Mouse (Mus musculus): ENCODE measurements at regions not wholly inside any gene's neighbourhood (a gene's known extent, or its start where the extent isn't known, plus 50 kb on each side); places are given as distances from the start of the nearest gene placed in this dataset.
A peak's percentile ranks its signal among the peaks of the same experiment; 100 is the strongest.

DNA sequence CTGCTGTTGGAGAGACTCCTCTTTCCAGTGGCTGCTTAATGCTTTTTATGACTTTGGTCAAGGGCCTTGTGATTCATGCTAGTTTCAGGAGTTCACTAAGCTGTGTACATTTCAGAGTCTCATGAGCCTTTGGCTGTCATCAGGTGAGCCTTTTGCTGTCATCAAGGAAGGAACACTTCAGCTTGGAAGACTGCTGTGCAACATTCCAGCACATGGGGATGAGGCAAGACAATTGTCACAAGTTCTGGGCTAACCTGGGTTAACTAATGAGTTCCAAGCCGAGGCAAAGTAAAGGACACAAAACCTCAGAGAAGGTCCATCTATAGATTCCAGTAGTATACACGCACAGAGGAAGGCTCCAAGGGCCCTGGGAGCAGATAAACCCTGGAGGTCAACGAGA is 124.8 kb upstream of the Eef2kmt start:
- DNase-seq (ENCODE audit: low spot score), result no peak

DNA sequence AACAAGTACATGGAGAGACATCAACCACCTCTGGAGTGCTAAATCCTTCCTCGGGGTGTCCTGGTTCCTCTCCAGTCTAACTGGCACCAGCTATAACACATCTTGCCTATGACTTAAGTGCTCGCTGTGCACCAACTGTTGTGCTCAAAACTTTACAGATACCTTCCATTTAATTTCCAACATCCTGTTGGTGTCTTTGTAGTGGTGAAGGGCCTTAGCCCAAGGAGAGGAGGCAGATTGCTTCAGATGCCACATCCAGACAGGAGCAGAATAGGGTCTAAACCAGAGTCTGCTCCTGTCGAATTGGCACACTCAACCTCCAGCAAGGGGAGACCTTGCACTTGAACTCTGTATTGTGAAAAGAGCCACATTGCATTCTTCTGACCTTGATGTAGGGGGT is 121.2 kb upstream of the Eef2kmt start:
- no peak for DNase-seq (ENCODE audit: low spot score)

DNA sequence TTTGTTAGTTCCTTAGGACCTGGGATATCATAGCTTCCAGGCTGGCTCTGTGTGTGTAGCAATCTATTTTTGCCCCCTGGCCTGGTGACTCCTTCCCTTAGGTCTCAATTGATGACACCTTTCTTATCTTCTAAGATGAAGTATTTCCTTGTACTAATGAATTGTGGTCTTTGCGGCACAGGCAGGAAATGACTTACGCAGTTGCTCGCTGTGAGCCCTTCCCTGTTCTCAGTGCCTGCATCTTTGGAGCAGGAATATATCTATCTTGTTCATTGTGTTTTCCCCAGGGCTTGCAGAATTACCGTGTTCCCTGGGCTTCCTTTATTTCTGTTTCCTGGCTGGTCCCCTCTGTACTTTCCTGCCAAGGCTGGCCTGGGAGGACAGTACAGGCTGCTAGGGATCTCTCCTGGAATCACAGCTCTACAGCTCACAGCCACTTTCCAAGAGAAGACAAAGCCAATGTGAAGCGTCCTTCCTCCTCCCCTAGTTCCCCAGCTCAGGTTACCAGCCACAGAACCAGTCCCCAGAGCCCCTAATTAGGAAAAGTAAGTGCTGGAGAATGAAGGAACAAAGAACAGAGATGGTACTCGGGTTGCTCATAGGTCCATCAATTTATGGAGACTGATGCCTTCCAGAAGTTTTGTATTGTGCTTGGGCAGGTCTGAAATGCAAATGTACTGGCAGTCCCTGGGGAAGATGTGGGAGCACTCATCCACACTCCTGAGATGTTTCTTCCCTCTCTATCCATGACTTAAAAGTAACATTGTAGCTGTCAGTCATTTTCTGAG is 119.2 kb upstream of the Eef2kmt start:
- DNase-seq (ENCODE audit: low spot score), result no peak

DNA sequence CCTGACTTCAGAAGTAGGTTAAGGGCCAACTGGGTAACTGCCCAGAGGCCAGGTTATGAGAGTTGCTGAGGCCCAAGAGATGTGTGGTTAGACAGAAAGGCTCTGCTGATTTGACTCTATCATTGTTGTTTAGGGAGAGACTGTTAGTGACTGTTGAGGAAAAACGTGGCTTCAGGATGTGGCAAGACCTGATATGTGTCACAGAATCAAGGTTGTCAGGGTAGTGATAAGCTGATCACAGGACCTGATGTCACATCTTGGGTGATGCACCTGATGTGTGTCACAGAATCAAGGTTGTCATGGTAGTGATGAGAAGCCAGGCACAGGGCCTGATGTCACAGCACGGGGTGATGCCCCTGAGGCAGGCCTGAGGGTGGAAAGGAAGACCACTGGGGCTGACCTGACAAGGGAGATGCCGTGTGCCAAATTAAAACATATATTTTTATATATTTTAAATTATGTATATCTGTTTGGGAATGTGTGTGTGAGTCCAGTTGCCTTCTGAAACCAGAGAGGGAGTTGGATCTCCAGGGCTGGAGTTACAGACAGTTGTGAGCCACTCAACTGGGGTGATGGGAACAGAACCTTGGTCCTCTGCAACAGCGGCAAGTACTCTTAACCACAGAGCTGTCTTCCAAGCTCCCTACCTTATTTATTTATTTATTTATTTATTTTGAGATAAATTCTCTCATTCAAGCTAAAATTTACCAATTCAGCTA is 115.6 kb upstream of the Eef2kmt start:
- DNase-seq (ENCODE audit: low spot score), result no peak

DNA sequence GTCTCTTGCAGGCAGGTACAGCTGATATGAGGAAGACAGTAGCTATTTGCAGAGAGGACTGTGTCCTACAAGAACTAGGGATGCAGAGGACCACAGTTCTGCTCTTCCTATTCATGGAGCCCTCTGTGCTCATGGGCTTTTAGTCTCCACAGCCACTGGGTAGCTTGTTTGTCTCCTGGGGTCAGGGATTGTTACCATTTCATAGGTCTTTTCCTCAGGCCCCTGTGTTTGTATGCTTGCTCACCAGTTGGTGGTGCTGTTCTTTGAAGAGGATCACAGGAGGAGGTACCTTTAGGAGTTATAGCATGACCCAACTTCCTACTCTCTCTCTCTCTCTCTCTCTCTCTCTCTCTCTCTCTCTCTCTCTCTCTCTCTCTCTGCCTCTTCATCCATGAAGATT is 114.7 kb upstream of the Eef2kmt start:
- no peak for DNase-seq (ENCODE audit: low spot score)

DNA sequence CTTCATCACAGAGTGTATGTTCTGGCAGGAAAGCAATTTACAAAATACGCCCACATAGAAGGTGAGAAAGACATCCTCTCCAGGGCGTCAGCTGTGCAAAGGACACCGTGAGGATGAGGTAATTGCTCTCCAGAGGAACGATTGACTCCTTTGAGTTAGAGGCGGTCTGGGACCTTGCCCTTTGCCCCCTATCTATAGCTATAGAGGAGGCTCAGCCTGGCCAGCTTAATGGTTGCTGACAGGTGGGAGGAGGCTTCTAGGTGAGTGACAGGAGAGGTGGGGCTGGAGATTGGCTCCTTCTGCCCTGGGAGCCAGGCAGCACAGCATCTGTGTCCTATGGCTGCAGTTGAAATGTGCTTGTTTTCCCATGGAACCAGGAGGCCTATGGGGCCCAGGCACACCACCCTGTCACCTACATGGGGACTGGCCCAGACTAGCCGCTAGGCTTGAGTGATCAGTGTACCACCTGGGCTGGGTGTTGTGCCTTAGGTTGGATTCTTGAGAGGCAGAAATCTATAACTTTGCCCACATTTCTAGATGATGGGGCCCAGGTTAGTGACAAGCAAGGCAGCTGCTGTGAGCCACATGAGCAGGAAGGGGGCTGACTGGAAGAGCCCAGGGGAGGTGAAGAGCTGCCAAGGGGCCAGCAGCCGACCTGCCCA is 113.2 kb upstream of the Eef2kmt start:
- no peak for DNase-seq (ENCODE audit: low spot score)

DNA sequence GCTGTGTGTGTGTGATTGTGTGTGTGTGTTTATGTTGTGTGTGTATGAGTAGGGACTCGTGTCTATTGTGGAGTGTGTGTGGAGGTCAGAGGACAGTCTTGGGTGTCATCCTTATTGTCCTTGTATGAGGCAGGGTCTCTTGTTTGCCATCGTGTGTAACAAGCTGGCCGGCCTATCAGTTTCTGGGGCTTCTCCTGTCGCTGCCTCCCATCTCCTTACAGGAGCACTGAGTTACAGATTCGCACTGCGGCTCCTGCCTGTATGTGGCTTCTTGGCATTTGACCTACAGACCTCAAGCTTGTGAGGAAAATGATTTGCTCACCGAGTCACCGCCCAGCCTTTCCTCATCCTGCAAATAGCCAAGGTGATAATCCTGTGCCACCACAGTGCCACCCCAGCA is 112.6 kb upstream of the Eef2kmt start:
- no peak for DNase-seq (ENCODE audit: low spot score)

DNA sequence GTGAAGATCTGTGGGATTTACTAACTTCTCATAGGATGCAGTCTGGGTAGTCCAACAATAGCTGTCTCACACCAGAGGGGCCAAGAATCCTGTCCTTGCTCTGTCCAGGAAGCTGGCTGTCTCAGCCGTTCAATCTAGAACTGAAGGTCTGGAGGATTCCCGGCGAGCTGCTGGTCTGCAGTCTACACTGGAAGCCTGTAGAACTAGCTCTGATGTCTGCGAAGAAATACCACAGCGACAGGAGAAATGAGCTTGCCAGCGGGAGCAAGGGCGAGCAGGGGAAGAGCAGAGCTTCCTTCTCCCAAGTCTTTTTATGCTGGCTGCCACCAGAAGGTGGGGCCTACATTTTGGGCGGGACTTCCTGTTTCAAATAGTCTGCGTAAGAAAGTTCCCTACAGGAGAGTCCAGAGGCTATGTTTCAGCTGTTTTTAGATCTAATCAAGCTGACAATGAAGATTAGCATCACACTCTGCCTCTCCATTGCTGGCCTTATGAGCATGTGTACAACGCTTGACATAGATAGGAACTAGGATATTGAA is 111.9 kb upstream of the Eef2kmt start:
- DNase-seq (ENCODE audit: low spot score), result no peak

DNA sequence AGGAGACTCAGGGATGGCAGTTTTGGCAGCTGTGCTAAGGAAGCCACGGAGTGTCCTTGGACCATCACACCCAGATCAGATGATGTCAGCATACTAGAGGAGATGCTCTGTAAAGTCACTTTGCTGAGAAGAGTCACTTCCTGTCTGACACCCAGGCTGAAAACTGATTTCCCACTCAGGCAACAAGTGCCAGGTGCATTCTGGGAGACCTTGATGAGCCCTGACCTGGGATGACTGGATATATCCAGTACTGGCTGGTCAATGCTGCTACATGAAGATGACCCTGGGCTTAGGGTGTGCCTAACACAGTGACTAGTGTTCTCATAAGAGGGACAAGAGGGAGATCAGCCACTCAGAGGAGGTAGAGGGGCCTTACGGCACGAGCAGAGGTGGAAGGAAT is 110.2 kb upstream of the Eef2kmt start:
- no peak for DNase-seq (ENCODE audit: low spot score)

DNA sequence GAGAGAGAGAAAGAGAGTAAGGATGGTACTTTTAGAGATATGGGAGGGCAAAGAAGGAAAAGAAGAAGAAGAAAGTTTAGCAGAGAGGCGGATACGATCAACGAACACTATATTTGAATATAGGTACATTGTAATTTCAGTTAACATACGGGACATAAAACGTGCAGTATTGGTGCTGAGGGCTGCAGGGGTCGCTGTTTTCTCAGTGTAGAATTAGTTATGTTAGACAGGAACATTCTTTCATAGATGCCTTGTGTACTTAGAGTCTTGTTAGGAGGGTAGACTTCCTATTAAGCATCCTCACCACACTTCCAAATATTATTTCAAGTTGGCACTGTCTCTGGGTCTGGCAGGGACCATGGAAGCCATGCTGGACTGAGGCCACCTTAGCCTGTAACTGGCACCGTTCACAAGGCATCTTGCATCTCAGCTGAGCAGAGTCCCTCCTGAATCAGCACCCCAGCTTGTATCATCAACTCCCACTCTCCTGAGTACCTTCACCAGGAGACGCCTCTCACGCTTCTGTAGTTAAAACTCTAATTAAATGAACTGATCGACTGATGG is 107.3 kb upstream of the Eef2kmt start:
- no peak for DNase-seq (ENCODE audit: low spot score)

DNA sequence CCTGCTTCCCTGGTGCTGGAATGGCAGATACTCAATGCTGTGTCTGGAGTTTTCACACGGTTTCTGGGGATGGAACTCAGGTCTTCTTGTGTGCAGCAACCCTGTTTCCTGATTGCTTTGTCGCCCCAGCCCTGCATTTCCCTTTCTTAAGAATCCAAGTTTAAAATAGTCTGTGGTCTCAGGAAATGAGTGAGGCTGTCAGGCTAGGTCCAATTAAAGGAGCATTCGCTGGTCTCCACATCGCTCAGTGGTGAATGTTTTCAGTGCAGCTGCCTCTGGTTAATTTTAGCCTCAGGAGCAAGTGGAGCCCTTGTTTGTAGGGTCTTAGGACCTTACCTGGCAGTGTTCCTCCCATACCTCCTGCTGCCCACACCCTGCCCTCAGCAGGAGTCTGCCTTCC is 103.4 kb upstream of the Eef2kmt start:
- DNase-seq (ENCODE audit: low spot score), result no peak

DNA sequence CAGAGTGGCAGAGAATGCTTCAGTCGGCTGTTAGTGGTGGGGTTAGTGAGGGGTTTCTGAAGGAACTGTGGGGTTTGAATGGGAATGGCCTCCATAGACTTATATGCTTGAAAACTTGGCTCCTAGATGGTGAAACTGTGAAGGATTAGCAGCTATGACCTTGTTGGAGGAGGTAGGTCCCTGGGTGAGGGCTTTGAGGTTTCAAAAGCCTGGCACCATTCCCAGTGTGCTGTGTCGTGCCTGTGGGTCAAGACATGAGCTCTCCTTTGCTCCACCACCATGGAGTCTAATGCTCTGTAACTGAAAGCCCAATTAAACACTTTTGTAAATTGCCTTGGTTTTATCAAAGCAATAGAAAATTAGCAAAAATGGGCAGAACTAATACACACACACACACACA is 98.1 kb upstream of the Eef2kmt start:
- no peak for DNase-seq (ENCODE audit: low spot score)

DNA sequence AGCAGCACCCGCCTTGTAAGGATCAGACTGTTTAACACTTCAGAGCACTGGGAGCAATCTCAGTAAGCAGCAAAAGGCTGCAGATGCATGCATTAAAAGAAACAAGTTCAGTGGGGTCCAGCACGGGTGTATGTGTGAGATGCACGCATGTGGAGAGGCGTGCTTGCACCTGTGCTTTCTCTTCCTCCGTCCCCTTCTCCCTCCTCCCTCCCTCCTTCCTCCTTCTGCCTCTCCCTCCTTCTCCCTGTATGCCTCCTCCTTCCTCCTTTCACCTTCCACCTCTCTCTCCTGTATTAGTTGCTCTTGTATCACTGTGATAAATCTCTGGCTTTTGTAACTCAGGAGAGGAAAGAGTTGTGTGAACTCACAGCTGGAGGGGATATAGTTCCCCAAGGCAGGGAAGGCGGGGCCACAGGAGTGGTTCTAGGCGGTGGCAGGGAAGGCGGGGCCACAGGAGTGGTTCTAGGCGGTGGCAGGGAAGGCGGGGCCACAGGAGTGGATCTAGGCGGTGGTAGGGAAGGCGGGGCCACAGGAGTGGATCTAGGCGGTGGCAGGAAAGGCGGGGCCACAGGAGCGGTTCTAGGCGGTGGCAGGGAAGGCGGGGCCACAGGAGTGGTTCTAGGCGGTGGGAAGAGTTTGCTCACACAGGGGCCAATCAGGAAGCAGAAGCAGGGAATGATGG is 96.2 kb upstream of the Eef2kmt start:
- peak; percentile 25 for DNase-seq (ENCODE audit: low spot score)

DNA sequence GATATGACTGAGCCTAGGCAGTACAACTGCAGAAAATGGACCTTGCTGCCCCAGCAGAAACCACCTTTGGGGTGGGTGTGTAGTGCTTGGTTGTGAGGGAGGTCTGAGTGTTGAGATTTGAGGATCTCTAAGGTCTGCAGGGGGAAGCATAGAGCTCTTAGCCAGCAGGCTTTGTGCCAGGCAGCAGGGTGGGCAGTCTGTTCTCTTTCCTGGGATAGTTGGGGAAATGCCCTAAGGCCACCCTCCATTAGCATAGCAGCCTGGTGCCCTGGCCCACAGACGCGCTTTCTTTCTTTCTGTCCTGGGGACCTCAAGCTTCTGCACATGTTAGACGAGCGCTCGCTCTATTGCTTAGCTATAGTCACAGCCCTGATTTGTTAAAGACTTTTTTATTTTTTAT is 91.4 kb upstream of the Eef2kmt start:
- DNase-seq (ENCODE audit: low spot score), result no peak

DNA sequence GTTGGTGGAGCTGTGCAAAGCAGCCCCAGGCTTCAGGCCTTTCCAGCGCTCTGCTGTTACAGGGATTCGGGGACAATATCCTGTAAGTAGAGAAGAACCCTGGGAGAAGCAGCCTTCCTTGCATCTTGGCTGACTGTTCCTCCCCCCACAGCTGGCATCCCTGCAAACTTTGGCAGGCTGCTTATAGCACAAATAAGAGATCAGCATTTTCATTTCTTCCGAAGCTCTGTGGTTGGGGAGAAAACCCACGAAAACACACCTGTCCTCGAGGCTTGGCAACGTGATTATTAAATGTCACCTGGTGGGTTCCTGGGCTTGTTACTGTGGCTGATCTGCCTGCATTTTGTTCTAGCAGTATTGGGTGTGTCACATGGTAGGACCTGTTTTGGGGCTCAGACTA is 86.5 kb upstream of the Eef2kmt start:
- DNase-seq (ENCODE audit: low spot score), result no peak

DNA sequence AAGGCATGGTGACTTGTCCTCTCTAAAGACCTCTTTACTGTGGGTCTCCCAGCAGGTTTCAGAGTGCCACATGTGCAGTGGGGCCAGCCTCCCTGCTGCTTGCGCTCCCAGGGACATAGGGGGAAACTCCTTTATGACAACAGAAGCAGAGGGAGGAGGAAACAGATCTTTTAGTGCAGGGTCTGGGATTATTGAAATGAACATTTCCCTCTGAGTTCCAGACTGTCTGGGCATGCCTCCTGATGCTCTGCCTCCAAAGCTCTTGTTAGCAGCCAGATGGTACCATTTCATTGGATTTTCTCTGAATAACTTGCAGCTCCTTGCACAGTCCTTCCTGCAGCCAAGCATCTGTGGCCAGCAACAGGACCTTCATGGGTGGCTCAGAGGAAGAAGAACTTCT is 60.5 kb upstream of the Eef2kmt start:
- no peak for DNase-seq (ENCODE audit: low spot score)

DNA sequence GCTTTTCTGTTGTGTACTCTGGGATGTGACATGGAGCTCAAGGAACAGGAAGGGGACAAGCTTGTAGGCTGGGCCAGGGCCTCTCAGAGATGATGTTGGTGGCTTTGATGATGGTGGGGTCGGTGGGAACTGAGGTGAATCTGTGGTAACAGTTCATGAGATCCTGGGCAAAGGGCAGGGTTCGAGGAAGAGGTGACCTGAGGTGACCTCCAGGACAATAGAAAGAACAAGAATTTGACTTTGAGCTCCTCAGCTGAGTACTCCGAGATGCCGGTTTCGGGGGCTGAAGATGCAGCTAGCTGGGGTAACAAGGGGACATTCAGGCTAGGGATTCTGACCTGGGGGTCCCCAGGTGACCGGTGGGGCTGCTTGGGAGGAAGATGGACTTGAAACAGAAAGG is 57.5 kb upstream of the Eef2kmt start:
- DNase-seq (ENCODE audit: low spot score), result no peak

DNA sequence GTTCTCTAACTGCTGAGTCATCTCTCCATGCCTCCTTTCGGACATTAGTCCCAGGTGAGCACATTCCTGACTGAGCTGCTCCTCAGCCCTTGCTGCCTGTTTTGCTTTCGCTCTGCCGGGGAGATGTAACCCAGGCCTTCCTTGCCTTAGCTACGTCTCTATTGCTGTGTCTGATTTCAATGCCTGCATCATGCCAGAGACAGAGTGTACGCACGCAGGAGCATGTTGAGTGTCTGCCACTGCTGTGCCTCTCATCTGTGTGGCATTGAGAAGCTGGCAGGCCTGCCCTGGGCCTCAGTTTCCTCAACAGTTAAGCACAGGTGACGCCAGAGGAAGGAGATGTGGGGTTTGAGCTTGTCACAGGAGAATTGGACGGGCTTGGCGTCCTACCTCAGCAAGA is 55.7 kb upstream of the Eef2kmt start:
- no peak for DNase-seq (ENCODE audit: low spot score)

DNA sequence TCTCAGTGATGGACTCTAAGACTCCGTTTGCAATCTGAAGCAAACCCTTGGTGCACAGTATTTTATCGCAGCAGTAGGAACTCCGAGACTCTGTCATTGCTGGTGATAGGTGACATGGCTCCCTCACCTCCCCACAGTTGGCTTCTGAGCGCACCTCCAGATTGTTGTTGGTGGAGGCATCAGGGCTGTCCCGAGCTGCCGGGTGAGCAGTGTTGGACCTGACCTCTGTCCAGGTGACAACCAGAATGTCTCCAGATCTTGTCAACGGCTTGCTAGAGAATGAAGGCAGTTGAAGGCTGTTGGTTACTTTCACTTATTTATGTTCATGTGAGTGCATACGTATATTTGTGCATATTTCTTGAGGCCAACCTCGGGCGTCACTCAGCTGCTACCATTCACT is 55.0 kb upstream of the Eef2kmt start:
- no peak for DNase-seq (ENCODE audit: low spot score)

DNA sequence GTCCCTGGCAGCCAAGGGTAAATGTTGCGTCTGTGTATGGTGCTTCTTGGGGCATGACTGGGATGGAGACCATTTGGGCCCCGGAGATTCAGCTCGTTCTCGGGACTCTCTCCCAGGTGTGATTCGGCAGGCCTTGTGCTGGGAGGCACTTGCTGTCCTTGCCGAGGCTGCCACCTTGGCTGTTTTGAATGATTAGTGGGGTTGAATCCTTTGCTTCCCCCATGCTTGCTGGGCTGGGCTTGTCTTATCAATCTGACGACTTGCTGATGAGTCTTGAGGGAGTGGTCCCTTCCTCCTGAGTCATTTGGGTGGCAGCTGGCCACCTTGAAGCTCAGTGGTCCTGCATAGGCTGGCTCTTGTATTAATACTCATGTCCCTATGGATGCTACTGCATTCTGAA is 52.0 kb upstream of the Eef2kmt start:
- no peak for DNase-seq (ENCODE audit: low spot score)

DNA sequence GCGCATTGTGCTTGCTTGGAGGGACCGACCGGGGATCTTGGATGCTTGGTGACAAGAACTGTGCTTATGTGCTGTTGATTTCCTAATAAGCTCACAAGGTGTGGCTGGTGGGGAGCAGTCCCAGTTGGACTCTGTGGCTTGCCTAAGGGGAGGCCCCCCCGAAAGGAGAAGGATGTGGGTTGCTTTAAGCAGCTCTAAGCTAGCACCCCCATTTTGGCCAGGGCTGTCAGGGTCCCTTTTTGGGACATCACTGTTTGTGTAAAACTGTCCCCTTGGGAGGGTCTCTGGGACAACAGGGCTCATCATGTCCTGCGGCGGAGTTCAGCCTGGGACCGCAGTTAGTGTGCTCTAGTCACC is 51.4 kb upstream of the Eef2kmt start:
- DNase-seq (ENCODE audit: low spot score), result no peak

DNA sequence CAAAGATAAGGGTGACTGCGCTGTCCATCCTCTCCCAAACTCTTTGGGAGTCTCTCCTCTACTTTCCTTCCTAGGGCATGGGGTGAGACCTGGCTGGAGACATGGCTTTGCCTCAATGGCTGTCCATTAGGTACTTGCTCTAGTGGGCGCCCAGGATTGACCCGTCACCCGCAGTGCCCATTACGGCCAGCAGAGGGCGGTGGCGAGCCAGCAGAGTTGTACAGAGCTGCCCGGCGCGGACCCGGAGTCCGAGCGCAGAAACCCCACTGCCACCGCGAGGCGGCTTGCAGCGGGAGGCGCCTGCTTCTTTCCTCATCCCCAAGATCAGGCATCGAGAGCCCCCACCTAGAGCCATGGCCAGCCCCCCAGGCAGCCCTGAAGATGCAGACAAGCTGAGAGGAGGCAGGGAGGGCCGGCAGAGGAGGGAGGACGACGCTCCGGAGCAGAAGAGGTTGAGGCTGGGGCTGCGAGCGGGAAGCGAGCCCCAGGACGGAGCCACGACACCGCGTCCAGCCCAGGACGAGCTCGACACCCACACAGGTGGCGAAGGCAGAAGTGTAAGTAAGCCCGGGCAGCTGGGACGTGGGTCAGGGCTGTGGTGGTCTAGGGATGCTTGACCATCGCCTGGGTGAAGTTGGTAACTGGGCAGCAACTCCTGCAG is 50.9 kb upstream of the Eef2kmt start:
- peak; percentile 70 for DNase-seq (ENCODE audit: low spot score)

Data from spleen, adult 12 weeks (tissue).